Mouse (Mus musculus) thymus, postnatal 0 days (tissue): ENCODE measurements around the gene Spty2d1. TPM values are rescaled to one million over a fixed set of nuclear protein-coding genes. Genes with fewer than 3 reads are reported as not detected.
"Not testable (repeated sequence)": the region's sequence is repeated elsewhere in the genome, so short reads cannot be mapped to it uniquely, and the experiment has no call there.

Experiments
- DNase-seq: peaks from one replicate; pipeline ENCODE4 v3.0.0-alpha.2; 2015; ENCODE audit warnings: low spot score
- polyA plus RNA-seq: library from polyadenylated mRNA; unstranded; fragments of >200 nt; fragmentation: Nextera tagmentation; extraction: Ambion mirVana; gene quantifications from 2 replicates; pipeline ENCODE4 v1.2.1, GENCODE M21; 2015

Spty2d1 gene
- 14.7 and 15.1 TPM in 2 replicates for polyA plus RNA-seq

- DNase-seq, result peak; percentile 99
Observed at GRCm38 (mm10) chr7:47008168-47008993, at the start of gene Spty2d1. Gene Spty2d1 (minus strand): TSS chr7:47008411.

GRCm38 (mm10) chr7:47056273-47056672 is 48.1 kb upstream of the Spty2d1 start:
- DNase-seq, result no peak

- no peak for DNase-seq
Observed at GRCm38 (mm10) chr7:47055744-47056143, 47.5 kb upstream of the Spty2d1 start.

GRCm38 (mm10) chr7:47054666-47055065 is 46.5 kb upstream of the Spty2d1 start:
- DNase-seq, result no peak

- DNase-seq, result no peak
Observed at GRCm38 (mm10) chr7:47053287-47053686, 45.1 kb upstream of the Spty2d1 start.

GRCm38 (mm10) chr7:47052276-47052675 is 44.1 kb upstream of the Spty2d1 start:
- DNase-seq, result no peak

- DNase-seq, result peak; percentile 22
Observed at GRCm38 (mm10) chr7:47051404-47052151, 43.4 kb upstream of the Spty2d1 start.

GRCm38 (mm10) chr7:47050766-47051165 is 42.6 kb upstream of the Spty2d1 start:
- DNase-seq, result no peak

- peak; percentile 98 for DNase-seq
Observed at GRCm38 (mm10) chr7:47050366-47050765, 42.2 kb upstream of the Spty2d1 start, which contains the start of gene Tmem86a. Gene Tmem86a (plus strand): TSS chr7:47050601.

- no peak for DNase-seq
Observed at GRCm38 (mm10) chr7:47042823-47043490, 34.7 kb upstream of the Spty2d1 start.

- DNase-seq, result no peak
Observed at GRCm38 (mm10) chr7:47042121-47042520, 33.9 kb upstream of the Spty2d1 start.

GRCm38 (mm10) chr7:47041706-47042105 is 33.5 kb upstream of the Spty2d1 start:
- DNase-seq, result no peak

- no peak for DNase-seq
Observed at GRCm38 (mm10) chr7:47035426-47035825, 27.2 kb upstream of the Spty2d1 start.

GRCm38 (mm10) chr7:47034785-47035384 is 26.7 kb upstream of the Spty2d1 start:
- DNase-seq, result no peak

- DNase-seq, result no peak
Observed at GRCm38 (mm10) chr7:47031371-47031770, 23.2 kb upstream of the Spty2d1 start.

- DNase-seq, result no peak
Observed at GRCm38 (mm10) chr7:47030517-47031193, 22.4 kb upstream of the Spty2d1 start.

GRCm38 (mm10) chr7:47027520-47027919 is 19.3 kb upstream of the Spty2d1 start:
- DNase-seq, result no peak

- DNase-seq, result not testable (repeated sequence)
Observed at GRCm38 (mm10) chr7:47026899-47027298, 18.7 kb upstream of the Spty2d1 start.

GRCm38 (mm10) chr7:47025429-47025828 is 17.2 kb upstream of the Spty2d1 start:
- no peak for DNase-seq

GRCm38 (mm10) chr7:47024454-47024853 is 16.2 kb upstream of the Spty2d1 start:
- DNase-seq, result no peak

GRCm38 (mm10) chr7:47023530-47023929 is 15.3 kb upstream of the Spty2d1 start:
- peak; percentile 84 for DNase-seq
